Mouse (Mus musculus): ENCODE results near the gene Olfr1360.
"Not testable (repeated sequence)": the region's sequence is repeated elsewhere in the genome, so short reads cannot be mapped to it uniquely, and the experiment has no call there.

The Olfr1360 gene

DNA sequence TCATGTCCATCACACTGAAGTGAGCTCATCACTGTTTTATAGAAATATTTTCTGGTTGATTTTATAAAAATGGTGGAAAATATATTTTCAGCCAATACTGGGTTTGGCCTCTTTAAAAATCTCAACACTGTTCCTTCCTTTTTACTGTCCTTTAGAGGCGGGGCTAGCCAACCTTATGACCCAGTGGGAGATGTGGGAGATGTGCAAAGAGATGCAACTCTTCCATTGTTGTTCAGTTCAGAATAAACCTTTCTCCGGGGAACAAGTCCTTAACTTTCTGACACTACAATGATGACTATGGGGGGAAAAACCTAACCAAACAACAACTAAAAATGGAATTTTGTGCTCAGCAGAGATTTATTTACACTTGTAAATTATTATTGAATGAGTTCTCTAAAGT is at the start of gene Olfr1360:
Gene Olfr1360, minus strand, starts transcription at position 101 of the 400 bp plus-strand sequence.
- DNase-seq, result no peak

DNA sequence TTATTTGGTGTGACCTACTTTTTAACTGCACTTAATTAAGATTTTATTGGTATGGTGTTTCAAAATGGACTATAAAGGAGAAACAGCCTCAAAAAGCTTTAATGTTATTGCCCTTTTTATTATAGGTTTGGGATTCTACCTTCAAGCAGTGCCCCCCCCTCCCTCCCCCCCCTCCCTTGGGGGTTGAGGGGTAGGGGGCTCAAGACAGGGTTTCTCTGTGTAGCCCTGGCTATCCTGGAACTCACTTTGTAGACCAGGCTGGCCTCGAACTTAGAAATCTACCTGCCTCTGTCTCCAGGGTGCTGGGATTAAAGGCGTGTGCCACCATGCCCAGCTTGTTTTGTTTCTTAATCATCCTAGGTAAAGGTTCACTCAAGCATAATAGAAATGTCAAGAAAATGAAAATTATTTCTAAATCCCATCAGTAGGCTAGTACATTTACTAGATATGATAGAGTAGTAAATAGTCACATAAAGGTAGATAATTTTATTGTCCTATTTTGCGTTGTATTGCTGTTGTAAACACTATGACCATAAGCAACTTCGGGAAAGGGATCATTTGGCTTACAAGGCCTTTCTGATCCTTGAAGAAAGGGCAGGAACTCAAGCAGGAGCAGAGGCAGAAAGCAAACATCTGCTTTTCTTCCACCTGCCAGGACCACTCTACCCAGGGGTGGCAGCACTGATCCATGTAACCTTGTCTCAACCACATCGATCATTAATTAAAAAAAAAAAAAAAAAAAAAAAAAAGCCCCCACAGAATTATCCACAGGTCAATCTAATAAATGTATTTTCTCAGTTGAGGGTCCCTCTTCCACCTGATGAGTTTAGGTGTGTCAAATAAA is 46.0 kb upstream of the Olfr1360 start:
- DNase-seq, result no peak

DNA sequence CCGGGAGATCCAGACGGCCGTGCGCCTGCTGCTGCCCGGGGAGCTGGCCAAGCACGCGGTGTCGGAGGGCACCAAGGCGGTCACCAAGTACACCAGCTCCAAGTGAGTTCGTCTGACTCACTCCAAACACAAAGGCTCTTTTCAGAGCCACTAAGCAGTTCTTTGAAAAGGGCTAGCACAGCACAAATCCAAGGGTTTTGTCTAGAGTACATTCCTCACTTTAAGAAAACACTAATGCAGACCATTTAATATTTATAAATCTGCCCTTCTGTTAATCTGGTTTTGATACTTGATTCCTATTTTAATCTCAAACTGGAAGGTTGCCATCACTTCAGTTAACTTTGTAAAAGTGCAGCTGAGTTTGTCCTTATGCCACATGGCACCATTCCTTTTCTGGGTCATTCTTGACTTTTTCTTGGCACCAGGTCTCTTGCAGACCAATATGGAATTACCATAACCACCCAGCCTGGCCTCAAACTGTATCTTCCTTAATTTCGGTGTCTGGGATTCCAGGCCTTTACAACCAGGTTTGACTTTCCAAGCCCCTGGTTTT is 45.2 kb upstream of the Olfr1360 start:
- no peak for DNase-seq

DNA sequence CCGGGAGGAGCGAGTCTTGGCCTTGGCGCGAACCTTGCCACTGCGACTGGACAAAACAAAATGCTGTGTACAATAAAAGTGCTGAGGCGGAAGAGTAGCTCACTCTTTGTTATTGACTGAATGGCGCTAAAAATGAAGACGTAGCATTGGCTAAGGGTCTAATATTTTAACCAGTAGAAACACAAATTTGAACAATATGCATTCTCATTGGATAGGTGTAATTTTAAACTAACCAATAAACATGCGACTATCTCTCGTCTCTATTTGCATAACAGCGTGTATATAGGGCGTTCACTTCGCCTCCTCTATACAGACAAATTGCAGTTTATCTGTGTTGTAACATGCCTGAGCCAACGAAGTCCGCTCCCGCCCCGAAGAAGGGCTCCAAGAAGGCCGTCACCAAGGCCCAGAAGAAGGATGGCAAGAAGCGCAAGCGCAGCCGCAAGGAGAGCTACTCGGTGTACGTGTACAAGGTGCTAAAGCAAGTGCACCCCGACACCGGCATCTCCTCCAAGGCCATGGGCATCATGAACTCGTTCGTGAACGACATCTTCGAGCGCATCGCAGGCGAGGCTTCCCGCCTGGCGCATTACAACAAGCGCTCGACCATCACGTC is 44.7 kb upstream of the Olfr1360 start, which contains the start of gene Hist1h2bm:
Gene Hist1h2bm, plus strand, starts transcription at position 288 of the 616 bp plus-strand sequence.
- peak; percentile 71 for DNase-seq

DNA sequence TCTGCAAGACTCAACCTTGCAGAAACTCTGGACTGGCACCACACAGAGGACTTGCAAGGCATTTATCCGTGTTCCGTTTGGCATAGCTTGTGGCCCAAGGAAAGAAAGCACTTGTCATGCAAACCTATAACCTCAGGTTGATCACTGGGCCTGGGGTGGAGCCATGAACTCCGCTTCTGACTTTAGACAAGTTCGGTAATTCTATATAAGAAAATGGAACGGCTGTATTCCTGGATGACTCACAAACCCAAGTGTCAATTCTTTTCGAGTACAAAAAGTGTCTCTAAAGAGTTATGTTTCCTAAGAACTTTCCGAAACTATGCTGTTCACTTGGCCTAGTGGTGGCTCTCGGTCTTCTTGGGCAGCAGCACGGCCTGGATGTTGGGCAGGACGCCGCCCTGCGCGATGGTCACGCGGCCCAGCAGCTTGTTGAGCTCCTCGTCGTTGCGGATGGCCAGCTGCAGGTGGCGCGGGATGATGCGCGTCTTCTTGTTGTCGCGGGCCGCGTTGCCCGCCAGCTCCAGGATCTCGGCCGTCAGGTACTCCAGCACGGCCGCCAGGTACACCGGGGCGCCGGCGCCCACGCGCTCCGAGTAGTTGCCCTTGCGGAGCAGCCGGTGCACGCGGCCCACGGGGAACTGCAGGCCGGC is 44.0 kb upstream of the Olfr1360 start:
- not testable (repeated sequence) for DNase-seq

DNA sequence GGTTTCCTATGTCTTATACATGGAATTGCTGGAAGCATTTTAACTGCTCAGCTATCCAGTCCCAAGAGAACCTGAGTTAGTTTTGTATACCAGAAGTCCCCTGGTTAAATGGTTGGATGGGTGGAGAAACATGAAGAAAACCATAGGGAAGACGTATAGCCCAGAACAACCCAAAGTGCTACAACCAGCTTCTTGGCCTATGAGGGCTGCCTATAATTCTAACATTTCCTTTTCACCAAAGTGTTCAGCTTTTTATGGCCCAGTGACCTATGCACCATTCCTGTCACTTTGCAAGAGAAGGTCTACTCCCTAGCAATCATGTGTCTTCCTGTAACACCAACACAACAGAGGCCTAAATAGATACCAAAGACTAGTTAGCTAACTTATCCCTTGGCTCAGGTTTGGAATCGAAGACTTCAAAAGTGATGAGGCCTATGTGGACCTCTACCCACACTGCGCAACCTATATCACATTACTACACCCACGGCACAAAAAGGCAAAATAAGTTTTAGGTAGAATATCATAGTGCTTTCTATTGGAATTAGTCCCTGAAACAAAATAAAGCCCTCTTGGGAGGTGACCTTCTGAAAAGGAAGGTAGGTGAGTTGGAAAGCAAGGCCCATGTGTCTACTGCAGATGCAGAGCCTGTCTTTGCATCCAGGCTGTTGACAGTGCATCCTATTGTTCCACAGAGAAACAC is 41.3 kb upstream of the Olfr1360 start:
- no peak for DNase-seq

DNA sequence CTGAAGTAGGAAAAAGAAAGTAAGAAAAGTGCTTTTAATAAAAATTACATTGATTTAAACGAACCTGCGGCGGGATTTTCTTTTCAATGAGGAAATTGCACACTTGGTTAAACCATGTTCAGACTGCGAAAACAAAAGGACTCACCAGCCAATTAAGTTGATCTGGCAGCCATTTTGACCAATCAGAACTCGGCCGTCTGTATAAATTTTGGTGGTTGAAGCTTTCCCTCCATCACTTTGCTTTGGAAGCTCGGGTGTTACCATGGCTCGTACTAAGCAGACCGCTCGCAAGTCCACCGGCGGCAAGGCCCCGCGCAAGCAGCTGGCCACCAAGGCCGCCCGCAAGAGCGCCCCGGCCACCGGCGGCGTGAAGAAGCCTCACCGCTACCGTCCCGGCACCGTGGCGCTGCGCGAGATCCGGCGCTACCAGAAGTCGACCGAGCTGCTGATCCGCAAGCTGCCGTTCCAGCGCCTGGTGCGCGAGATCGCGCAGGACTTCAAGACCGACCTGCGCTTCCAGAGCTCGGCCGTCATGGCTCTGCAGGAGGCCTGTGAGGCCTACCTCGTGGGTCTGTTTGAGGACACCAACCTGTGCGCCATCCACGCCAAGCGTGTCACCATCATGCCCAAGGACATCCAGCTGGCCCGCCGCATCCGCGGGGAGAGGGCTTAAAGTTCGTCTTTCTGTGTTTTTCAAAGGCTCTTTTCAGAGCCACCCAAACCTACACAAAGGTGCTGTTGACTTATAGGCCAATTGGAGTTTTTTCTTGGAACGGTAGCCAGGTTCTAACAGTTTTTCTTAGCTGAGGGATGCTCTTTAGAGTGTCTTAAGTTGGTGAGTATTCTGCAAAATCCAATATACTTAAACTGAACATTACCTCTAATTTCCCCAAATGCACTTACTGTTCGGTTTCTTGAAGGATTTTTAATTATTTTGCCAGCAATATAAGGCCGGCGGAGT is 40.5 kb upstream of the Olfr1360 start, which contains the start of gene Hist1h3h:
Gene Hist1h3h, plus strand, starts transcription at position 263 of the 961 bp plus-strand sequence.
- peak; percentile 88 for DNase-seq

DNA sequence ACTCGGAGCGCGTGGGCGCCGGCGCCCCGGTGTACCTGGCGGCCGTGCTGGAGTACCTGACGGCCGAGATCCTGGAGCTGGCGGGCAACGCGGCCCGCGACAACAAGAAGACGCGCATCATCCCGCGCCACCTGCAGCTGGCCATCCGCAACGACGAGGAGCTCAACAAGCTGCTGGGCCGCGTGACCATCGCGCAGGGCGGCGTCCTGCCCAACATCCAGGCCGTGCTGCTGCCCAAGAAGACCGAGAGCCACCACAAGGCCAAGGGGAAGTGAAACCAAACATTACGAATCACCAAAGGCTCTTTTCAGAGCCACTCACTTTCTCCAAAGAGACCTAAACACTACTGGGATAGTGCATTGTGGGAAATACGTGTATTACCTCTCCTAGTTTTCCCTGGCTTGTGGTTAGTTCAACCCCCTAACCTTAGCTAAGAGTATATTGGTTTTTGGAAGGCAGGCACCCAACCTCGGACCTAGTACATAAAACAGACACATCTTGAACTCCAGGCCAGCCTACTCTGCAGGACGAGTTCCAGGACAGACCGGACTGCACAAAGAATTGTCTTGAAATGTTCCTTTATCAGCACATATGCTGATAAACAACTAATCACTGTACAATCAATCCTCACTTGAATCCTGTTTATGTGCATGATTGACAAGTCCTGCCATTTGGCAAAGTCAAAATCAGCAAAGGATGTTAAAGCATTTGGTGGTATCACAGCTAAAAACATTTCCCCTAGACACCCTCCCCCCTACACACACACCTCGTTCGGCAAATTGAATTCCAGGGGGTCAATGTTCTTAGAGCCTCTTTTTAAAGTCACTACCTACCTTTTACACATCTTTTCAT is 39.6 kb upstream of the Olfr1360 start:
- DNase-seq, result peak; percentile 16

DNA sequence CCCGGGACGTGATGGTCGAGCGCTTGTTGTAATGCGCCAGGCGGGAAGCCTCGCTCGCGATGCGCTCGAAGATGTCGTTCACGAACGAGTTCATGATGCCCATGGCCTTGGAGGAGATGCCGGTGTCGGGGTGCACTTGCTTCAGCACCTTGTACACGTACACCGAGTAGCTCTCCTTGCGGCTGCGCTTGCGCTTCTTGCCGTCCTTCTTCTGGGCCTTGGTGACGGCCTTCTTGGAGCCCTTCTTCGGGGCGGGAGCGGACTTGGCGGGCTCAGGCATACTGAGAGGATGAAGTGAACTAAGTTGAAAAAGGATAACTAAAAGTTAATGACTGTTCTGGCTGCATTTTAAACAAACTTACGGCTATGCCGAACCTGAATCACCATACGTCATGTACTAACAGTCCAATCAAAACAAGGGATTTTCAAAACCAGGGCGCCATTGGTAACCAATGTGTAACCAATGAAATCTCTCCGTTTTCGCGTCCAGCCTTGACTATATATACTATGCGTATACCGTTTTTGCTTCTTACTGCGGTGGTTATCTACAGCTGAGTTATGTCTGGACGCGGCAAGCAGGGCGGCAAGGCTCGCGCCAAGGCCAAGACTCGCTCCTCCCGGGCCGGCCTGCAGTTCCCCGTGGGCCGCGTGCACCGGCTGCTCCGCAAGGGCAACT is 38.8 kb upstream of the Olfr1360 start, which contains the start of the genes Hist1h2bl and Hist1h2ai:
Gene Hist1h2bl, minus strand, starts transcription at position 280 of the 676 bp plus-strand sequence.
Gene Hist1h2ai, plus strand, starts transcription at position 559 of the 676 bp plus-strand sequence.
- peak; percentile 88 for DNase-seq

DNA sequence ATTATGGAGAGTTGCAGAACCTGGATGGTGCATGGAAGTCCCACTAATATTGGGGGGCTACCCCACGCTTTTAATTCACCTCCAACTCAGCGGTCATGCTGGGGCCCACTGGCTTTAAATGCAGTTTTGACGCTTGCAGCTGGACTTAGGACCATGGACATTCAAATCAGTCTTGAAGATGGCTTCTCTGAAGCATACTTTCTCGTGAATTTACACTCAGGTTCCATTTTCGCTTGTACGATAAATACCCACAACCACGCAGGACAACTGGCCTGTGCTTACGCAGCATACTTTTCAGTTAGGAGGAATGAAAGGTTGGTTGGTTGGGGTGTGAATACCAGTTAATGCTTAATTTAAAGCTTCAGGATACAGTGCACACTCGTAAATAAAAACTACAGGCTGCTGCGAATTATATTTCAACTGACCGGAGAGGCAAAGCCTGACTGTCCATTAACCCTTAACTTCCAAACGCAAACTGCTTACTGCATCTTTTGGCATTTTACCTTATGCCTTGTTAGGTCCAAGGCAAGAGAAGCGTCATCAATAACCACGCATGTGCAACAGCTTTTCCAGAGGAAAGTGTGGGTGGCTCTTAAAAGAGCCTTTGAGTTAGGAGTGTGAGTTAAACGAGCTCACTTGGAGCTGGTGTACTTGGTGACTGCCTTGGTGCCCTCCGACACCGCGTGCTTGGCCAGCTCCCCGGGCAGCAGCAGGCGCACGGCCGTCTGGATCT is 38.1 kb upstream of the Olfr1360 start:
- no peak for DNase-seq

DNA sequence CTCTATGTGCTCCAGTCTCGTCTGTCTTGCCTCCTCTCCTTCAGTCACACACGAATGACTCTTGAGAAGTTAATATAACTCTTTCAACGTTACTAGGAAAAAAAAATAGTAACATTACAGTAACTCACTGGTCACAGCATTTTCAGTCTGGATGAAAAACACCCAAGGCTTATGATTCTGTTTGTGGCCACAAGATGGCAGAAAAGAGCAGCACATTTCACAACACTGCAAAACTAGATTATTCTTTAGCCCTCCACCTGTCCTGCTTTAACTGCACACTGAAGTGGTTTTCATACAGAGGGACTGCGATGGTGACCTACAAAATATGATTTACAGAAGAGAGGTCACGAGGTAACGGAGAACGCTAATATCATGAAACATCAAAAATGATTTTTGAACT is 37.5 kb upstream of the Olfr1360 start:
- peak; percentile 76 for DNase-seq

DNA sequence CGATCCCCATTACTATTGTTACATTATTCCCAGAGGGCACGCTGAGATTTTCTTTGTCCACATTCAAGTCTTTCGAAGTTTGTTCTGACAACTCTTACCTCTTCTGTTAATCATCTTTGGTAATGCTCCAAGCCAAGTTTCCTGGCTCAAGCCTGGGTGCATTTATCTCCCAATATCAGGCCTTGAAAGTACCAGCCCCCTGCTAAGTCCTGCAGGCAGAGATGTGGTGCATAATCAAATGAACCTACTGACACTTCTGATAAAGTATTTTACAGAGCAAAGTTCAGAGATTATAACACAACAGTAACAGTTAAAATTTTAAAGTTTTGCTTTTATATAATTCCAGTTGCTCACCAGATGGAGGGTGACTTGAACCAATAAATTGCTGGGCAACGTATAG is 34.5 kb upstream of the Olfr1360 start:
- no peak for DNase-seq

DNA sequence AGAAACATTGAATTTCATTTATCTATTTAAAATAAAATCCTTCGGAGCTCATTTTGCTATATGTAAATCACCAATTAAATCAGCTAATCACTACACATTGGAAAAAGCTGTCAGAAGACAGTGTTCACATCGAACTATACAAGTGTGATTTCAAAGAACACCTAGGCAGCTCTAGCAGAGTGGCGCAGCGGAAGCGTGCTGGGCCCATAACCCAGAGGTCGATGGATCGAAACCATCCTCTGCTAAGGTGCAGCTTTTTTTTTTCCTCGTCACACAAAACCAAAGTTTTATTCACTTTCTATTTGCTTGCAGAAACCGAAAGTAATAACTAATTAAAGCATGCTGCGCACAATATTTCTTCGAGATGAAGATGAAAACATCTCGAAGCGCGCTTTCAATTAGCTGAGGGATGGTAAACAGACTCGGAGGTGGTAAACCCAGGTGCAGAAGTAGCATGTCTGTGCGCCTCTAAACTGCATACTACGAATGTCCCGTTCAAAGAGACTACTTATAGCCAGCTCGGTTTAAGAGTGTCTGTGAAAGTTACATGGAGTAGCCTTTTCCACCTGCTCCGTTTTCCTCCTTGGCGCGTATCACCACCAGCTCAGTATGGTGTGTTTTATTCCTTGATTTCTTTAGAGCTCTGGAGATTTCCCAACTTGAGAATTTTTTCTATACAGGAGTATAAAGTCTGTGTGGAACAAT is 33.8 kb upstream of the Olfr1360 start:
- peak; percentile 80 for DNase-seq

DNA sequence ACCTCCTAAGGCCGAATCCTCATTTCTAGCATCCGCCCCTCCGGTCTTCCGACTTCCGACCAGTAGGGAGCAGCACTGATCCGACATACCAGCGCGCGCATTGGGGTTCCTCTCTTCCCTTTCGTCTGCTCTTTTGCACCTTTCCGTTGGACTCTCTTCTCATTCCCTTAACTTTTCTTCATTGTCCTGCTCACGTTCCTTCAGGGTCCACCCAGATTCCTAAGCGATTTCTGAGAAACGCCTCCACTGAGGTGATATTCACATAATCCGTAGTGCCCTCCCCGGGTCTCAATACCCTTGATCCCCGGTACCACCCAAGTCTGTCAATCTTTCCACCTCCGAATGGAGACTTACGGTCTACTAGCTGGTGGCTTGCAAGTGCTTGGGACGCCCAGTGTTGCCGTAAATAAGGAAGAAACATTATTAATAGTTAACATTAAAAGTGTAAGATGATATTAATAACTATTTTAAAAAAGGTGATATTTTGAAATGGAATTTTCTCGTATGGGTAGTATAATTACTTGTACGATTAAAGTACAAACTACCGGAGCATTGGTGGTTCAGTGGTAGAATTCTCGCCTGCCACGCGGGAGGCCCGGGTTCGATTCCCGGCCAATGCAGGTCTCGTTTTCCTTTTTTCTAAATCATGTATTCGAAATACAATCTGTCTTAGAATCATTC is 33.0 kb upstream of the Olfr1360 start:
- peak; percentile 93 for DNase-seq

DNA sequence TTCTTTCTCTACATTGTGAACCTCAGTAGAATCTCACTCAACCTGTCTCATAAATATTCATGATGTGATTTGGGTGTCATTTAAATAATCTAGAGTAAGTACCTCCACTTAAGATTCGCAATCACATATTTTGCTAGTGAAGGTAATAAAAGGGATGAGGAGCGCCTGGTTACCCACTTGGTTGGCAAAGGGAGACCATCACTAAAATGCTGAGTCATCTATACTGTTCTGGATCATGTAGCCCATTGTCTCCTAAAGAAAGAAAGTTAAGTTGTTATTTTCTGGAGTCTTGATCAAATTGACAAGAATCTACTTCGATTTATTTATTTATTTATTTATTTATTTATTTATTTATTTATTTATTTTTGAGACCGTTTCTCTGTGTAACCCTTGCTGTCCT is 29.5 kb upstream of the Olfr1360 start:
- no peak for DNase-seq

DNA sequence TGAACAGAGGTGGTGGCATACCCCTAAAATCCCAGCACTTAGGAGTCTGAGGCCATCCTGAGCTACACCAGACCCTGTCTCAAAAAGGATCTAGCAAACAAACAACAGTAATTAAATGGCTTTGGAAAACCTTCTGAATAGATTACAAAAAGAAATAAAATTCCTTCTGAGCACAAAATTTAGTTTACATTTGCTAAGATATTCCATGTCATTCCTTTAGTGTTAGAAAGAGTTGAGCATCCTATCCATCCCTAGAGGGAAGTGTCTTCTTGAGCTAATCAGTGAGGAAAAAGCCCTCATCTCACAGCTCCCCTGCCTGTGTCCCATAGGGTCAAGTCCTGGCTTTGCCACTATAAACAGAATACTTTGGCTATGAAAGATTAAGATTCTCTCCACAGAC is 20.6 kb upstream of the Olfr1360 start, which contains the start of gene Olfr1359:
Gene Olfr1359, plus strand, starts transcription at position 301 of the 400 bp plus-strand sequence.
- DNase-seq, result no peak

DNA sequence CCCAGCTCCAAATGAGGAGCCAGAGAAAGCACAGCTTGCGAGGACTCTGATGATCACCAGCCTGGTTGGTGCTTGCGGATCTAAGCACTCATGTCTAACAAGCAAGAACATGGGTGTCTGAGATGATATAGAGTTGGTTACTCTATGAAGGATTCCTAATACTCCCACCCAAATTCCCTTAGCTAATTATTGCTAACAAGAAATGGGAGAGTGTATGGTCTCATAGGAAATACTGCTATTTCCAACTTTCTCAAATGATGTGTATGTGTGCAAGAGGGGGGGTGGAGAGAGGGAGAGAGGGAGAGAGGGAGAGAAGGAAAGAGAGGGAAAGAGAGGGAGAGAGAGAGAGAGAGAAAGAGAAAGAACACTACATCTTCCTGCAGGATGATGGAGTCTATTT is 13.9 kb downstream of the Olfr1360 start, which contains the start of gene Olfr1361:
Gene Olfr1361, minus strand, starts transcription at position 101 of the 400 bp plus-strand sequence.
- no peak for DNase-seq
